Mouse (Mus musculus): ENCODE measurements around the gene Pfdn5. TPM values are rescaled to one million over a fixed set of nuclear protein-coding genes. Genes with fewer than 3 reads are reported as not detected.

Pfdn5 gene
- total and polyA plus RNA-seq, 2 experiments from 2014 or later = 145 to 525 TPM

- WGBS = 58% methylated on average over 2 of the region's 2 CpGs
- Histone ChIP-seq H3K4me1 (ENCODE audit: insufficient read depth, low read length) (peaks cover 8% of the 10 kb centered on the region), H3K9ac (replicated peaks; ENCODE audit: low read length, poor library complexity, severe bottlenecking) (no peak overlapping the region), H3K4me3 (ENCODE audit: low read depth, low read length) (no peak overlapping the region), H3K4me2 (ENCODE audit: low read depth, low read length, poor library complexity, severe bottlenecking) (no peak overlapping the region), H3K27me3 (ENCODE audit: insufficient read depth, low read length) (peaks cover 17% of the 10 kb centered on the region), H3K9me3 (ENCODE audit: low read length) (no peaks in the 10 kb centered on the region), H3K36me3 (ENCODE audit: insufficient read depth, low read length) (no peaks in the 10 kb centered on the region), H3K27ac (ENCODE audit: low read depth, low read length) (no peak overlapping the region)
- DNase-seq (ENCODE audit: low spot score) (no peak), ATAC-seq (ENCODE audit: low FRiP score) (no peak)
- TF ChIP-seq CTCF (IDR thresholded peaks at IDR 0.05) = peak; percentile 45
These were observed 26.3 kb downstream of the Pfdn5 start for GRCm38 (mm10) chr15:102352177-102352576.

- TF ChIP-seq CTCF (IDR thresholded peaks at IDR 0.05) = peak; percentile 27; the same call in 1 of the 2 replicates
- no peaks in the 10 kb centered on the region for H3K36me3 ChIP-seq (ENCODE audit: insufficient read depth, low read length)
These were observed 28.1 kb downstream of the Pfdn5 start for GRCm38 (mm10) chr15:102353986-102354385.

GRCm38 (mm10) chr15:102355134-102355870 is 29.4 kb downstream of the Pfdn5 start:
- H3K4me2 ChIP-seq (ENCODE audit: low read depth, low read length, poor library complexity, severe bottlenecking) = peak overlapping the region; percentile 97
- H3K4me1 ChIP-seq (ENCODE audit: insufficient read depth, low read length) = peaks cover 12% of the 10 kb centered on the region
- peaks cover 36% of the 10 kb centered on the region for H3K27me3 ChIP-seq (ENCODE audit: insufficient read depth, low read length)
- DNase-seq (ENCODE audit: low spot score) (peak; percentile 51), ATAC-seq (ENCODE audit: low FRiP score) (peak; percentile 44; the same call in 1 of the 2 replicates)
- no peaks in the 10 kb centered on the region for H3K36me3 ChIP-seq (ENCODE audit: insufficient read depth, low read length)
- peak overlapping the region; percentile 56 for H3K9ac ChIP-seq (replicated peaks; ENCODE audit: low read length, poor library complexity, severe bottlenecking)
- peak; percentile 50 for TF ChIP-seq CTCF (IDR thresholded peaks at IDR 0.05)
- WGBS = under 1% methylated on average over 45 of the region's 49 CpGs
- peak overlapping the region; percentile 49 for H3K4me3 ChIP-seq (ENCODE audit: low read depth, low read length)
- peak overlapping the region; percentile 32; the same call in 1 of the 2 replicates for H3K27ac ChIP-seq (ENCODE audit: low read depth, low read length)
- no peaks in the 10 kb centered on the region for H3K9me3 ChIP-seq (ENCODE audit: low read length)

More at GRCm38 (mm10) chr15:102353986-102354385, 28.1 kb downstream of the Pfdn5 start:
- Histone ChIP-seq H3K27ac (ENCODE audit: low read depth, low read length) (no peak overlapping the region), H3K27me3 (ENCODE audit: insufficient read depth, low read length) (peaks cover 35% of the 10 kb centered on the region), H3K9ac (replicated peaks; ENCODE audit: low read length, poor library complexity, severe bottlenecking) (no peak overlapping the region), H3K9me3 (ENCODE audit: low read length) (no peaks in the 10 kb centered on the region), H3K4me2 (ENCODE audit: low read depth, low read length, poor library complexity, severe bottlenecking) (no peak overlapping the region), H3K4me3 (ENCODE audit: low read depth, low read length) (no peak overlapping the region), H3K4me1 (ENCODE audit: insufficient read depth, low read length) (peaks cover 12% of the 10 kb centered on the region)
- 82% methylated on average over 2 of the region's 2 CpGs for WGBS
- DNase-seq (ENCODE audit: low spot score) (no peak), ATAC-seq (ENCODE audit: low FRiP score) (no peak)

- peak overlapping the region; percentile 49 for H3K4me3 ChIP-seq (ENCODE audit: low read depth, low read length)
- peaks cover 36% of the 10 kb centered on the region for H3K27me3 ChIP-seq (ENCODE audit: insufficient read depth, low read length)
- WGBS = 2% methylated on average over 38 of the region's 38 CpGs
- peak overlapping the region; percentile 56 for H3K9ac ChIP-seq (replicated peaks; ENCODE audit: low read length, poor library complexity, severe bottlenecking)
- ATAC-seq (ENCODE audit: low FRiP score) (peak; percentile 33; the same call in 1 of the 2 replicates), DNase-seq (ENCODE audit: low spot score) (peak; percentile 26)
- peak overlapping the region; percentile 97 for H3K4me2 ChIP-seq (ENCODE audit: low read depth, low read length, poor library complexity, severe bottlenecking)
- H3K36me3 ChIP-seq (ENCODE audit: insufficient read depth, low read length) = no peaks in the 10 kb centered on the region
- no peak for TF ChIP-seq CTCF (IDR thresholded peaks at IDR 0.05)
- H3K4me1 ChIP-seq (ENCODE audit: insufficient read depth, low read length) = peaks cover 12% of the 10 kb centered on the region
- peak overlapping the region; percentile 32; the same call in 1 of the 2 replicates for H3K27ac ChIP-seq (ENCODE audit: low read depth, low read length)
- no peaks in the 10 kb centered on the region for H3K9me3 ChIP-seq (ENCODE audit: low read length)
These were observed 30.0 kb downstream of the Pfdn5 start for GRCm38 (mm10) chr15:102355871-102356441.

- Histone ChIP-seq H3K27me3 (ENCODE audit: insufficient read depth, low read length) (peaks cover 36% of the 10 kb centered on the region), H3K27ac (ENCODE audit: low read depth, low read length) (0 out of 2 replicates have a peak overlapping the region, but pooled peaks have one; percentile 32), H3K9ac (replicated peaks; ENCODE audit: low read length, poor library complexity, severe bottlenecking) (no peak overlapping the region), H3K36me3 (ENCODE audit: insufficient read depth, low read length) (no peaks in the 10 kb centered on the region), H3K9me3 (ENCODE audit: low read length) (no peaks in the 10 kb centered on the region), H3K4me3 (ENCODE audit: low read depth, low read length) (no peak overlapping the region), H3K4me1 (ENCODE audit: insufficient read depth, low read length) (peaks cover 10% of the 10 kb centered on the region), H3K4me2 (ENCODE audit: low read depth, low read length, poor library complexity, severe bottlenecking) (no peak overlapping the region)
- DNase-seq (ENCODE audit: low spot score) = no peak
- WGBS = 39% methylated on average over 16 of the region's 16 CpGs
- no peak for TF ChIP-seq CTCF (IDR thresholded peaks at IDR 0.05)
- ATAC-seq (ENCODE audit: low FRiP score) = no peak
These were observed 30.8 kb downstream of the Pfdn5 start for GRCm38 (mm10) chr15:102356501-102357325.
